Mouse (Mus musculus) heart, adult 11 months (tissue): ENCODE measurements around the gene Sar1a.

Experiments used
- DNase-seq: peaks from one replicate; pipeline ENCODE4 v3.0.0; 2022

Sar1a gene

DNA sequence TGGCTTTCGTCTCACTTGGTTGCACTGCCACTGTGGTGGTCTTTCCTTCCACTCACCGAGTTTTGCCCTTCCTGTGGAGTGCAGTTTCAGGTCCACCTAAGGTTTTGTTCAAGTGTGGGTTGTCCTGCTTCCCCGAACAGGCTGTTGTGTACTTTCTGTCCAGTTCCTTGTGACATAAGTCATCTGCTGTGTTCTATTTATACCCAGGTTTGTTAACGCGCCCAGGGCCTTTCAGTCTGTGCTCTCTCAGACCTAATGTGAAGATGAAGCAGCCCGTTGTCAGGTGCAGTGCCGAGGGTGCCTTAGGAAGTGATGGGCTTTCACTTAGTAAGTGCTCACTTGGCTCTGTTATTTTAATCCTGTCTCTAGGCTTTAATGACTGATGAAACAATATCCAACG is 9.3 kb downstream of the Sar1a start:
- DNase-seq: peak; percentile 94

DNA sequence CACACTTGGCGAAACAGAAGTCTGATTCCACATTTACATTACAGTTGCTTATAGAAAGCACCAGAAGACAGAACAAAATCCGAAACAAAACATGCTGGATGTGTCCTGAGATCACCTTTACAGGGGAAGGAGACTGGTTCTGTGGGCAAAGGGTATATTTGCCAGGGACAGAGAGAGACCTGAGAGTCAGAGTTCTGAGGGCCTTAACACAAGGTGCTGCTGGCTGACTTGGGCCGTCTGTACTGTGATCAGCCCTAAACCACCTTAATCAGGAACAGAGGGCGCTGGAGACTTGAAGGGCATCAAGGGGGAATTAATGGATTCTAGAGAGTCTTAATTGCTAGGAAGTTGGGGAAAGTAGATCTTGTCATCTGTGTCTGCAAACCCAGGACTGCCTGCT is 13.5 kb downstream of the Sar1a start:
- peak; percentile 71 for DNase-seq

DNA sequence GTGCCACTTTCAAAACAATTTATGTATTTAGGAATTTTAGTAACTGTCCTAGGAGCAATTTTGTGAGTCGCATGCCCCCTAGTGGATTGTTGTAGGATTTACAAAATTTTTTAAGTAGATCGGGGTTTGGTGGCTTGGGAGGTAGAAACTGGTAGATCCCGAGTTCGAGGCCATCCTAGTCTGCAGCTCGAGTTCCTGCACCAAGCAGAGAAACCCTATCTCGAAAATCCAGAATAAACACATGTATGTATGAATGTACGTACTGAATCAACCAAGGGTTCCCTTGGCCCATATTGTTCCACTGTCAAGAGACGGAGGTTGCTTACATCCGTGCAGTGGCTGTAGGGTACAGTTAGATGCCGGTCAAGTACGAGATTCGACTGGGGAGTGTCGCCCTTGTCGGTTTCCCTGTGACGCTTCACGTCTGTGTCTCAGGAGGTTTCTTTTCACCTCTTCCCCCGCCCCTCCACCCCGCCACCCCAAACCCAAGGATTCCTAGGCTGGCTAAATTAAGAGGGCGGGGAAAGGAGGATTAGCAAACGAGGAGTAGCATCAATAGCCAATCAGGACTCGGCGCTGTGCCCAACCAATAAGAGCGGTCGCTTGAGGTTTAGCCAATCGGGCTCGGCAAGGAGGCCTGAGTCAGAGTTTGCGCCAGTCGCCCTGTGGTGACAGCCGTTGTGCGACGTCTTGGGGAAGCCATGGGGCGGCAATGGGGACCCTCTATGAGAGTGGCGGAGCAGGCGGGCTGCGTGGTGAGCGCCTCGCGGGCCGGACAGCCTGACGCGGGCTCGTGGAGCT is 15.0 kb downstream of the Sar1a start, which contains the start of gene Tysnd1:
Gene Tysnd1 (plus strand): TSS at position 645 of the 801 bp plus-strand sequence.
- peak; percentile 100 for DNase-seq

DNA sequence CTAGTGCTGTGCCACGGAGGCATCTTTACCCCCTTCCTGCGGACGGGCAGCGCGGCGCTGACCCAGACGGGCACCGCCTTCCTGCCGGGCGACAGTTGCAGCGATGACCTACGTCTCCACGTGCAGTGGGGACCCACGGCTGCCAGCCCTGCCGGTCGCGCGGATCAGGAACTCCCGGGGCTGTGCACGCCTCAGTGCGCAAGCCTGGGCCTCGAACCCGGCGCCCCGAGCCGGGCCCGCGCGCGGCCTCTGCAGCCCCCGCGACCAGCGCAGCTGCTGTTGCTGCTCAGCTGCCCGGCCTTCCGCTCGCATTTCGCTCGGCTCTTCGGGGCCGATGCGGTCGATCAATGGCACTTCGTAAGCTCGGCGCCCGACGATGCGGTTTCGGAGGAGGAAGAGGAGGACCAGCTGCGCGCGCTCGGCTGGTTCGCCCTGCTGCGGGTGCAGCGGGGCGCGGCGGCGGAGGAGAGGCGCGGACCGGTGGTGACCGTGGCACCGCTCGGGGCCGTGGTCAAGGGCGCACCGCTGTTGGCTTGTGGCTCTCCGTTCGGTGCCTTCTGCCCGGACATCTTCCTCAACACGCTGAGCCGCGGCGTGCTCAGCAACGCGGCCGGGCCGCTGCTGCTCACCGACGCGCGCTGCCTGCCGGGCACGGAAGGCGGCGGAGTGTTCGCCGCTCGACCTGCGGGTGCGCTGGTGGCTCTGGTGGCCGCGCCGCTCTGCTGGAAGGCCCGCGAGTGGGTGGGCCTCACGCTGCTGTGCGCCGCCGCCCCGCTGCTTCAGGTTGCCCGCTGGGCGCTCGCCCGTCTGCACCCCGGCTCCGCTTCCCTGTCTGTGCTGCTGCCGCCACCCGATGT is 15.8 kb downstream of the Sar1a start:
- no peak for DNase-seq

DNA sequence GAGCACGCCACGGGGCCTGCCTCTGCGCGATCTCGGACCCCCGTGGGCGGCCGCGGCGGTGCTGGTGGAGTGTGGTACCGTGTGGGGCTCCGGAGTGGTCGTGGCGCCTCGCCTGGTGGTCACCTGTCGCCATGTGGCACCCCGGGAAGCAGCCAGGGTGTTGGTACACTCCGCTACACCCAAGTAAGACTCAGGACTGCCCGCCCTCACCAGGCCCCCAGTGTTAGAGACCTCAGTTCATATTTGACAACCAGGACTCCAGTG is 16.4 kb downstream of the Sar1a start:
- peak; percentile 93 for DNase-seq

GRCm38 (mm10) chr10:61697028-61697427 is 16.9 kb downstream of the Sar1a start:
- peak; percentile 93 for DNase-seq

GRCm38 (mm10) chr10:61704663-61705062 is 24.6 kb downstream of the Sar1a start:
- DNase-seq: no peak

DNA sequence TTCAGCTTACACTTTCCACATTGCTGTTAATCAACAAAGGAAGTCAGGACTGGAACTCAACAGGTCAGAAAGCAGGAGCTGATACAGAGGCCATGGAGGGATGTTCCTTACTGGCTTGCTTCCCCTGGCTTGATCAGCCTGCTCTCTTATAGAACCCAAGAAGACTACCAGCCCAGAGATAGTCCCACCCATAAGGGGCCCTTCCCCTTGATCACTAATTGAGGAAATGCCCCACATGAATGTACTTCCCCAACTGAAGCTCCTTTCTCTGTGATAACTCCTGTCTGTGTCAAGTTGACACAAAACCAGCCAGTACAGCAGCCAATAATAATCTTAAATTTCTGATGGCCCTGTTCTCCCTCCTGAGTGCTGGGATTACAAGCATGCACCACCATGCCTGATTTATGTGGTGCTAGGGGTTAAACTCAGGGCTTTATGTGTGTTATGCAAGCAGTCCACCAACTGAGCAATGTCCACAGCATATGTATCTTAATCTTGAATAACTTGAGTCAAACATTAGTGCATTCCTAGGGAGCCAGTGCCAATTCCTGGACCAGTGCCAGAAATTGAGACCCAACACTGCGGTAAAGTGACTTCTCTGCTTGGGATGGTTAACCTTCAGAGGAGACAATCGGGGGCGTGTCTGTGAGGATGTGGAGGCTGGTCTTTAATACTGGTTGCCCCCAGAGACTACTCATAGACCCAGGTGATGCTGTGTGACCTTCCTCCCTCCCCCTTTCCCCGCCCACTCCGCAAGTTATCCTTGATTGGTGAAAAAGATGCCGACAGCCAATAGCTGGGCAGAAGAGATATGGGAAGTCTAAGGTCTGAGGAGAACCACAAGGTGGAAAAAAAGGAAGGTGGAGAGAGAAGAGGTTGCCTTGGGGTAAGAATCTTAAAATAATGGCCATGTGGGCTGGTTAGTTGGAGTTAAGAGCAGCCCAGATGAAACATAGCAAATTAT is 26.6 kb downstream of the Sar1a start:
- no peak for DNase-seq

GRCm38 (mm10) chr10:61713601-61714000 is 33.5 kb downstream of the Sar1a start:
- no peak for DNase-seq

DNA sequence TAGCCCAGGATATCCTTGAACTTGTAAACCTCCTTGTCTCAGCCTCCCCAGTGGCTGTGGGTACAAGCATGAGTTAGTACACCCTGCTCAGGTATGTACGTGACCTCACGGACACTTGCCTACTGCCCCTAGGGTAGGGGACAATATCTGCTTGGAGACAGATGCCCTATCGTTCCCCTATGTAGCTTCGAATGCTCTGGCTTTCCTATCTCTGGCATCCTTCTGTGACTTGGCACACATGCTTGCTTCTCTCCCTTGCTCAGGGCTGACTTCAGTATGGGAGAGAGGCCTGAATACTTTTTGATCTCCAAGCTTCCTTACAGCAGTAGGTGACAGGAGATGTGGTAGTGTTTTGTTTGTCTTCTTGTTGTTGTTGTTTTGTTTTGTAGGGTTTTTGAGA is 34.0 kb downstream of the Sar1a start:
- DNase-seq: no peak

DNA sequence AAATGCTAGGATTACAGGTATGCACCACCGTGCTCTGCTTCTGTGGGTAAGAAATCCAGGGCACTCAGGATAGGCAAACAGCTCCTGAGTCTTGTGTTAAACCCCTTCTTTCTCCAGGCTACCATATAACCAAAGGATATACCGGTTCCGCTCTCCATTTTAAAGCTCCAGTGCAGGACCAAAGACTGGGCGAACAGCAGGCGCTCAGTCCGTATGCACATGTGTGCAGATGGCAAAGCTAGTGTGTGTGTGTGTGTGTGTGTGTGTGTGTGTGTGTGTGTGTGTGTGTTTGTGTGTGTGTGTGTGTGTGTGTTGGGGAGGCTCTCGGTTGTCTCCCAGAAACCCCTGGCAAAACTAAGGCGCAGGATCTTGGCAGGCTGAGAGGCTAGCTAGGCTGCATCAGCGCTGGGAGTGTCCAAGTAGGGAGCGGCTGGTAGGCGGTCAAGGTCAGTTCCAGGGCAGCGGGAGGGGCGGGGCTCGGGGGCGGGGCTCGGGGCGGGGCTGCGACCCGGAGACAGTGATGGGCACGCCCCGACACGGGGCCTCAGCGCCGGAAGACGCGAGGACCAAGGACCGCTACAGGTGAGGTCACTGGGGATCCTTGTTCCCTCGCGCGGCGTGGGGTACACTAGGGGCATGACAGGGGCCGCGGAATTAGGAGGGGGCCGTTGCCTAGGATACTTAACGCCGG is 34.8 kb downstream of the Sar1a start, which contains the start of gene Aifm2:
Gene Aifm2 (plus strand): TSS at position 493 of the 691 bp plus-strand sequence.
- DNase-seq: peak; percentile 99

- no peak for DNase-seq
These were observed 35.4 kb downstream of the Sar1a start for GRCm38 (mm10) chr10:61715462-61715837.

GRCm38 (mm10) chr10:61715996-61716864 is 36.1 kb downstream of the Sar1a start:
- peak; percentile 92 for DNase-seq

DNA sequence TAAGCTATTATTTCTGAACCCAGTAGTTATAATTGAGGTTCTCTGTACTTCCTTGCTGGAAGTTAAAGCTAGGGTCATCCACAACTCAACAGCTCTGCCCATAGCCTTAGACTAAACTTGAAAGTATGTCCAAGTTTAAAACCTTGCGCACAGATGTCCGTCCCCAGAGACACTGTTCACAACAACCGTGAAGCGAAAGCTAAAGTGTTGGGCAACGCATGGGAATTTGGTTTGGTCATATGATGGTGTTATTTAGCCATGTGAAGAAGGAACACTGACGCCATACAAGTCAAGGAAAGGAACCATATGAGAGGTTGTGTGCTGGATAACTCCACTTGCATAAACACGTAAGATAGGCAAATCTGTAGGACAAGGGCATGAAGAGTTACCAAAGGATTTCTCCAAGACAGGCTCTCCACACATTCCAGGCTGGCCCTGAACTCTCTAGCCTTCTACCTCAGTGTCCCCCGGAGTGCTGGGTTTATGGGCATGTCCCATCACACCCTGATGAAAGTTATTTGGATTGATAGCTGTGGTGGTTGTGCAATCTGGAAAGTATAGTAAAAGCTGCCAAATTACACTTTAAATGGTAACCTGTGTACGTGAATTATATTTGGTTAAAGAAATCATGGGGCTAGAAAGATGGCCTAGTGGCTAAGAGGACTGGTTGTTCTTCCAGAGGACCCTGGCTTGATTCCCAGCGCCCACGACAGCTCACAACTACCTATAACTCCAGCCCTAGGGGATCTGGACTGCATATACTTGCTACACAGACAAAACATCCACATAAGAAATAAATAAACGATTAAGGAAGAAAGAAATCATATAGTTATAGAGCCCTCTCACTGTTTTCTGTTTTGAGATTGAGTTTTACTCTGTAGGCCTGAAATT is 37.6 kb downstream of the Sar1a start:
- DNase-seq: no peak

DNA sequence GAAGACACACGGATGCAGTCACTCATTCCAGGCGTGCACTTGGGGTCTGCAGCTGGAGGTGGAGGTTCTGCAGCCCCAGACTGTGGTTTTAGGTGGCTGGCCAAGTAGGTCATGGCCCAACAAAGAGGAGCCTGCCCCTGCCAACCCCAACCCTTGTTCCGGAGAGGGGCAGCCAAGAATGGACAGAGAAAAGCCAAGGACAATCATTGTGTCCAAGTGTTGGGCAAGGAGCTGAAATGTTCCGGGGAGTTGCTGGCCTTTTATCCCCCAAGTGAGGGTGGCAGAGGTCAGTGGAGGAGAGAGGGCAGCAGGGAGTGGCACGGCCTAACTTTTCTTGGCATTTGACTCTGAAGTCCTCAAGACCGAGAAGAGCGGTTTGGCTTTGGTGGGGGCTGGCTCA is 40.2 kb downstream of the Sar1a start:
- no peak for DNase-seq

GRCm38 (mm10) chr10:61722215-61722614 is 42.1 kb downstream of the Sar1a start:
- DNase-seq: no peak

GRCm38 (mm10) chr10:61723271-61723670 is 43.2 kb downstream of the Sar1a start:
- DNase-seq: no peak

DNA sequence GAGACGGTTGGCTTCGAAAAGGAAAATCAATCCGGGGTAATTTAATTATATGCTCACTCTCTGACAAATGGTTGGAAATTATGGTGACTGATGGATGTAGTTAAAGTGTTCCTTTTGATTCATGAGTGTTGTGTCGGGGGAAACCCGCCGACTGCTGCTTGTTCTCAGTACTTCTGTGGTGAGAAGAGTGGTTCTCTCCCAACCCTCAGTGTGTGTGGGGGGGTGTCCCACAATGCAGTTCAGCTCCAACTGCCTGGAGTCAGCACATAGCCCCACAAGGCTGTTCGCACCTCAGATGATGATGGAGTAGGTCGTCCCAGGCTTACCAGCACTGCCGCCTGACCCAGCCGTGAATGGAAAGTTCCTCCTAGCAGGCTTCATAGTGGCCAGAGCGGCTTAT is 49.1 kb downstream of the Sar1a start:
- DNase-seq: no peak

DNA sequence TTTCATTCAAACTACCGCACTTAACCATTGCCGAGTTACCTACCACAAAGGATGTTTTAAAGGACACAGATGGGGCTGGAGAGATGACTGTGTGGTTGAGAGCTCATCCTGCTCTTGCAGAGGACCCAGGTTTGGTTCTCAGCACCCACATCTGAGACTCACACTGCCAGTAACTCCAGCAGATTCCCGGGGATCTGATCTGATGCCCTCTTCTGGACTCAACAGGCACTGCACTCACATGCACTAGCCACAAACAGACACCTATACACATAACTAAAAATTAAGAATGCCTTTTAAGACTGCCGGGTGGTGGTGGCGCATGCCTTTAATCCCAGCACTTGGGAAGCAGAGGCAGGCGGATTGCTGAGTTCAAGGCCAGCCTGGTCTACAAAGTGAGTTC is 50.1 kb downstream of the Sar1a start:
- DNase-seq: no peak

GRCm38 (mm10) chr10:61734377-61734776 is 54.3 kb downstream of the Sar1a start:
- DNase-seq: no peak
